10 mouse cellular contexts compared by ENCODE assay signal in genomic region chr15:88854969-88855830, GRCm38 (mm10). TPM values are rescaled to one million over a fixed set of nuclear protein-coding genes. Genes with fewer than 3 reads are reported as not detected.
DNase-seq lines count a peak whose midpoint lies in the region; ATAC-seq and TF ChIP-seq lines count a peak whose summit lies in the region.
"Had no signal": no experiment of that assay in that cellular context is flagged by ENCODE, and none has a peak within 500 bp of the region (broad histone marks: within the 10 kb centered on the region; RNA-seq: fewer than 3 reads in every experiment).

No protein-coding gene starts in this region.

- H3K9ac ChIP-seq in heart, adult 2 months (ENCODE audit: low read depth, low read length), result peak overlapping the region; percentile 31
- H3K9ac ChIP-seq in lung, embryonic 14.5 days, result no peak overlapping the region
- H3K9ac ChIP-seq: embryonic facial prominence, embryonic 12.5 days had no signal

- H3K27ac ChIP-seq in heart, adult 2 months, result peak overlapping the region; percentile 62
- peak overlapping the region; percentile 48; the same call in 1 of the 2 replicates for H3K27ac ChIP-seq in lung, embryonic 14.5 days (ENCODE audit: low read depth)

- peak; percentile 59 to 75 for ATAC-seq in hematopoietic stem cell, adult 5-6 weeks (replicated peaks in 1 of 2; ENCODE audit: insufficient read depth in 1 of 2, low FRiP score in 2 of 2, low TSS enrichment in 1 of 2, low read depth in 1 of 2, poor library complexity in 2 of 2, severe bottlenecking in 2 of 2)
- ATAC-seq in lung, embryonic 14.5 days (ENCODE audit: insufficient read depth), result no peak

- H3K9me3 ChIP-seq in E14TG2a.4 (ENCODE audit: low read length), result no peaks in the 10 kb centered on the region
- no peaks in the 10 kb centered on the region for H3K9me3 ChIP-seq in lung, embryonic 14.5 days (ENCODE audit: low read depth, low read length)
- H3K9me3 ChIP-seq: embryonic facial prominence, embryonic 12.5 days had no signal

- no peaks in the 10 kb centered on the region for H3K79me2 ChIP-seq in heart, adult 2 months (replicated peaks; ENCODE audit: control insufficient read depth, insufficient read depth, low read length)

- peaks cover 36% of the 10 kb centered on the region for H3K4me1 ChIP-seq in heart, adult 2 months (ENCODE audit: control insufficient read depth, insufficient read depth, low read length)
- peaks cover 95% of the 10 kb centered on the region for H3K4me1 ChIP-seq in E14TG2a.4 (replicated peaks; ENCODE audit: low read depth, low read length)
- peaks cover 23% of the 10 kb centered on the region for H3K4me1 ChIP-seq in lung, embryonic 14.5 days (ENCODE audit: insufficient read depth)

- no peak for TF ChIP-seq POLR2A in heart, adult 2 months (IDR thresholded peaks at IDR 0.05; ENCODE audit: insufficient read depth, low read depth, low read length)

- H3K27me3 ChIP-seq in heart, adult 2 months (ENCODE audit: control insufficient read depth, insufficient read depth, low read length), result no peaks in the 10 kb centered on the region
- H3K27me3 ChIP-seq in E14TG2a.4 (ENCODE audit: insufficient read depth, low read length), result no peaks in the 10 kb centered on the region
- no peaks in the 10 kb centered on the region for H3K27me3 ChIP-seq in lung, embryonic 14.5 days (ENCODE audit: insufficient read depth, low read length)
- H3K27me3 ChIP-seq: embryonic facial prominence, embryonic 12.5 days had no signal

- peak in 1 of 2 experiments; percentile 42 for DNase-seq in heart, adult 2 months
- DNase-seq in heart, postnatal 4 days, result no peak
- DNase-seq in lung, embryonic 14.5 days, result no peak
- no peak for DNase-seq in gastrocnemius, postnatal 10 days
- no peak for DNase-seq in right cerebral cortex, adult 2 months (ENCODE audit: low spot score in 2 of 2)
- no peak for DNase-seq in urinary bladder, postnatal 25 days (ENCODE audit: low spot score)
- DNase-seq: thymus, postnatal 36 days had no signal

- TF ChIP-seq EP300 in heart, adult 2 months (IDR thresholded peaks at IDR 0.05; ENCODE audit: insufficient read depth, low read depth, low read length), result no peak

- 51% methylated on average over 15 of the region's 15 CpGs for WGBS in heart, adult 2 months
- 59% methylated on average over 15 of the region's 15 CpGs for WGBS in lung, embryonic 14.5 days

- no peaks in the 10 kb centered on the region for H3K36me3 ChIP-seq in heart, adult 2 months (ENCODE audit: control insufficient read depth, insufficient read depth, low read length)
- H3K36me3 ChIP-seq in E14TG2a.4 (ENCODE audit: insufficient read depth, low read length), result no peaks in the 10 kb centered on the region
- H3K36me3 ChIP-seq in lung, embryonic 14.5 days (ENCODE audit: insufficient read depth), result no peaks in the 10 kb centered on the region
- H3K36me3 ChIP-seq: embryonic facial prominence, embryonic 12.5 days had no signal

- 0 out of 2 replicates have a peak overlapping the region, but pooled peaks have one; percentile 7 for H3K4me2 ChIP-seq in lung, embryonic 14.5 days
- H3K4me2 ChIP-seq: embryonic facial prominence, embryonic 12.5 days had no signal

- no peak overlapping the region for H3K4me3 ChIP-seq in heart, adult 2 months
- peak overlapping the region; percentile 60 for H3K4me3 ChIP-seq in E14TG2a.4 (replicated peaks; ENCODE audit: low read length)
- no peak overlapping the region for H3K4me3 ChIP-seq in lung, embryonic 14.5 days (ENCODE audit: low read depth, low read length)
- H3K4me3 ChIP-seq: embryonic facial prominence, embryonic 12.5 days had no signal

- TF ChIP-seq CTCF in heart, adult 2 months (IDR thresholded peaks at IDR 0.05), result no peak
- TF ChIP-seq CTCF in E14TG2a.4 (conservative IDR thresholded peaks at IDR 0.05; ENCODE audit: low read length), result no peak
- TF ChIP-seq CTCF in lung, embryonic 14.5 days (IDR thresholded peaks at IDR 0.05; ENCODE audit: low read depth), result no peak

- intact Hi-C loops in heart, adult 2 months (cut with DNase I), result no loop called here

RNA-seq across cellular contexts. Expression of gene Pim3, which starts 6.8 kb away (rescaled TPM):
- 100 to 1,000 TPM in 1 of 2 experiments, 10 to 100 TPM in 1; 95.3 to 133 TPM for total RNA-seq in heart, adult 2 months (2021)
- polyA plus RNA-seq in heart, adult 2 months (2012; rRNA removed), result 45.6 and 58.8 TPM in 2 replicates
- 10 to 100 TPM; 36.8 to 40.2 TPM for total RNA-seq in heart, postnatal 4 days (2021)
- total RNA-seq in hematopoietic stem cell, adult 5-6 weeks (2017), result 11.9 and 18.3 TPM in 2 replicates
- polyA plus RNA-seq in lung, embryonic 14.5 days (2014; fragmentation: Nextera tagmentation; extraction: Ambion mirVana), result 48.6 TPM in 2 replicates
- 10 to 100 TPM; 14.8 to 19.4 TPM for total RNA-seq in gastrocnemius, postnatal 10 days (2021)

RNA-seq across cellular contexts. Expression of gene Creld2, which starts 35.8 kb away (rescaled TPM):
- total RNA-seq in heart, adult 2 months (2021), result 10 to 100 TPM; 23.6 to 24.7 TPM
- polyA plus RNA-seq in heart, adult 2 months (2012; rRNA removed), result 13.6 and 19.9 TPM in 2 replicates
- 10 to 100 TPM; 20.2 to 25.7 TPM for total RNA-seq in heart, postnatal 4 days (2021)
- total RNA-seq in hematopoietic stem cell, adult 5-6 weeks (2017), result 53.3 and 53.6 TPM in 2 replicates
- polyA plus RNA-seq in lung, embryonic 14.5 days (2014; fragmentation: Nextera tagmentation; extraction: Ambion mirVana), result 93.8 and 97.9 TPM in 2 replicates
- total RNA-seq in gastrocnemius, postnatal 10 days (2021), result 10 to 100 TPM in 1 of 2 experiments, 1 to 10 TPM in 1; 9.4 to 13.6 TPM

RNA-seq across cellular contexts. Expression of gene Alg12, which starts 36.1 kb away (rescaled TPM):
- total RNA-seq in heart, adult 2 months (2021), result 1 to 10 TPM; 7.2 to 8.7 TPM
- 11.0 and 17.5 TPM in 2 replicates for polyA plus RNA-seq in heart, adult 2 months (2012; rRNA removed)
- total RNA-seq in heart, postnatal 4 days (2021), result 1 to 10 TPM; 6.6 to 9.0 TPM
- 4.6 and 7.1 TPM in 2 replicates for total RNA-seq in hematopoietic stem cell, adult 5-6 weeks (2017)
- polyA plus RNA-seq in lung, embryonic 14.5 days (2014; fragmentation: Nextera tagmentation; extraction: Ambion mirVana), result 13.3 and 15.0 TPM in 2 replicates
- total RNA-seq in gastrocnemius, postnatal 10 days (2021), result 1 to 10 TPM; 5.7 to 6.5 TPM
